Mouse (Mus musculus) gastrocnemius, postnatal 4 days (tissue): ENCODE results near the gene Ttc3. TPM values are rescaled to one million over a fixed set of nuclear protein-coding genes. Genes with fewer than 3 reads are reported as not detected.
"Not testable (repeated sequence)": the region's sequence is repeated elsewhere in the genome, so short reads cannot be mapped to it uniquely, and the experiment has no call there.

Source experiments
- DNase-seq, 2 experiments: peaks; one replicate each; pipeline ENCODE4 v3.0.0; 2021 to 2022; ENCODE audit warnings: low spot score in 2 of 2, mixed read lengths in 2 of 2
- total RNA-seq, 2 experiments: library from RNA; stranded (reverse); gene quantifications; 2 replicates each; pipeline ENCODE4 v1.2.3; 2021

The Ttc3 gene
- total RNA-seq, 2 experiments from 2014 or later = 219 to 226 TPM

DNA sequence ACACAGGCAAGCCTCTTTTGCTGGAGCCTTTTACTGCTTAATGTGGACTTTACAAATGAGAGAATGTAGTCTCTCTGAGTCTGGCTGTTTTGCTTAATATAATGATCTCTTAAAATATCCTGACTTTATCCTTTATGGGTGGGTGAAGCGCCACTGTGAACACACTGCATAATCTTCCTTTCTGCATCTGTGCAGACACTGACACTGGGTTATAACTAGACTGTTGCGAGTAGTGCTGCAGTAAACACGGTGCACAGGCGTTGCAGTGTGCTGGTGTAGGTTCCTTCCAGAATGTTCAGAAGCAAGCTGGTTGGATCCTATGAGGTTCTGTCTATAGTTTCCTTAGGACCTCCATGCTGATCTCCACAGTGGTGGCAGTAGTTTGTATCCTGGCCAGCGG is 118.9 kb downstream of the Ttc3 start:
- DNase-seq = no peak

DNA sequence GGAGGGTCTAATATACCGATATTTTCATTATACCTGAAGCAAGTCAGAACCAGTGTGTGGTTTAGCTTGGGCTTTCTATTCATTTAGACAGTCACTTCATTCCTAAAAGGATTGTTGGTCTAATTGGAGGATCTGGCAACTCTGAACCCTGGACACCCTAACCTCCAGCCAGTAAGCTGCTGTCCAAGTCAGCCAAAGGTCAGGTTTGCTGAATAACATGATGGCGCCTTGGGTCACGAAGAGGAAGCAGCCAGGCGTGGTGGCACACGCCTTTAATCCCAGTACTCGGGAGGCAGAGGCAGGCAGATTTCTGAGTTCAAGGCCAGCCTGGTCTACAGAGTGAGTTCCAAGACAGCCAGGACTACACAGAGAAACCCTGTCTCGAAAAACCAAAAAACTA is 126.8 kb downstream of the Ttc3 start:
- not testable (repeated sequence) for DNase-seq

DNA sequence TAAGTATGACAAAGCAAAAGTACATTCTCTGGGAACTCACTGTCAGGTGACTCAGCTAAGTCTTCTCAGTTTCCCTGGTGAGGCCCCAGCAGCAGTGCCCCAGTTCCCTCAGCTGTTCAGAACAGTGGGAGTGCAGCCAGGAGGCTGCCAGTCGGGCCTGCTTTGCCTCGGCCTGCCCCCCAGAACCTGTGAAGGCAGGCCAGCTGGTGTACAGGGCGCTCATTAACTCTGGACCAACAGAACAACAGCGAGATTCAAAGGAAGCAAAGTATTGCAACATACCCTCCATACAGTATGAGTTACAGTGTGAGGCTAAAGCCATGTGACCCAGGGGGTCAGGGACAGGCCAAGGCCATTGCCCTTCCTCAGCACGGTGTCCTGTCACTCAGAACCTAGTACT is 127.5 kb downstream of the Ttc3 start:
- DNase-seq = peak in 1 of 2 experiments; percentile 50

DNA sequence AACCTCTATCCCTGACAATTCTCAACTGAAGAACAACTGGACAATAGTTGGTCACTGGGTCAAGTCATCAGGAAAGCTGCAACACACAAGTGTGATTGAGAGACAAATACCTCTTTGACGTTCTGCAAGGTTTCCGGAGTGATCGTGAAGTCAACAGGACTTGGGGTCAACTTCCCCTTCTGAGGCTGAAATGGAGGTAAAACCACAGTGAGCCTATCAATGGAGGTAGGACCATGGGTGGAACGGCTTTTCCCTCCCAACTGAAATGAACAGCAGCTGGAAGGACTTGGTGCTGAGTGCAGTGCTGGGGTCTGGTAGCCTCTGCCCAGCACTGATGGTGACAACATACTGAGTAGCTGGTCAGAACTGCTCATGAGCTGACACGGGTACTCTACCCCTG is 133.8 kb downstream of the Ttc3 start:
- DNase-seq = no peak

DNA sequence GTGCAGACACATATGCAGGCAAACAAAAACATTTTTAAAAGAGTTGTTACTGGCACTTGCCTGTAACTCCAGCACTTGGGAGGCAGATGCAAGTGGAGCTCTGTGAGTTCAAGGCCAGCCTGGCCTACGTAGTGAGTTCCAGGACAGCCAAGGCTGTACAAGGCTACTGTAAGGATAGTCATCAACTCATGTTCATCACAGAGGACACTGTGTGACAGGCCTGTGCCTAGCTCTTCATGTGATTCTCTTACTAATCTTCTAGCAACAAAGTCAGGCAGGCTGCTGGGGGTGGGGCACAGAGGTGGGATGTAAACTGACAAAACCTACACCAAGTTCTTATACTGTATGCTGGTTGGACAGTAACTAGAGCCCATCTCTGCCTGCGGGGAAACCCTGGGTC is 136.7 kb downstream of the Ttc3 start:
- no peak for DNase-seq

DNA sequence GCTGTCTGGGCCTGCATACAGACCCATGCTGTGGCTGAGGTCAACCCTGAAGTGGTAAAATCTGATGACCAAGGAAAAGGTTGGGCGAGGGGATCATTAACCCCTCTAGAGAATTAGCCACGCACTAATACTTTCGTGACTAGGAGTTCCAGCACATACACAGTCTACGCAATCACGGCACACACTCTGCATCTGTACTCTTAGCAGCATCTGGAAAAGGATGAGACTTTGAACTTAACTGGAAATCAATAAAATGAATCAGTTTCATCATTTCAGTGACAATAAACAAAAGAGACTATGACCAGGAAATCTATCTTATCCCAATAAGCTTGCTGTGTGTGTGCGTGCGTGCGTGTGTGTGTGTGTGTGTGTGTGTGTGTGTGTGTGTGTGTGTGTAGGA is 138.4 kb downstream of the Ttc3 start:
- no peak for DNase-seq

DNA sequence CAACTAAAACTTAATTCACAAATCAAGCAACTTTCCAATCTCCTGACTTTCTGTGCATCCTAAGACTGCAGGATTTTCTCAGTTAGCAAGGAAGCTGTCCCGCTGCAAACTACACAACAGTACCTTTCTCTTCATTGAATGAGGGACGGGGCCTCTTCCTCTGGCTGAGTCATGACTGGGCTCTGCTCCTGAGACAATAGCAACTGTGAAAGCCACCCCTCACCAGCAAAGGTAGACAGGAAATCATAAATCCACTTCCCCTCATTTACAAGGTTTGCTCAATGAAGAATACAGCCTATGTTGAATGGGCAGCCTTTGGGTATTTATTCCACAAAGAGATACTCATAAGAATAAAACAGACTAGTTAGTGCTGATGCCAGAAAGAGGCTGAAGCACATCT is 139.6 kb downstream of the Ttc3 start:
- DNase-seq = no peak

DNA sequence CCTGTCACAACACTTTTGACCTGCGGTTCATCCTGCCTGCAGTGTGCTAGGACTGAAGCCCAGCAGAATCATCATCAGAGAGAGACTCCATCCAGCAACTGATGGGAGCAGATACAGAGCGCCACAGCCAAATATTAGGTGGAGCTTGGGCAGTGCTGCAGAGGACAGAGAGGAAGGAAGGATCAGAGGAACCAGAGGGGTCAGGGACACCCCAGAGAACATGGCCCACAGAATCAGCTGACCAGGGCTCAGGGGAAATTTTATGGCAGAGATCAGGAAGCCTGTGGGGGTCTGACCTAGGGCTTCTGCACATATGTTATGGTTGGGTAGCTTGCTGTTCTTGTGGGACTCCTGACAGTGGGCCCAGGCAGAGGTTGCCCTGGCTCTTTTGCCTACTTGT is 147.2 kb downstream of the Ttc3 start:
- DNase-seq = no peak

Other genes starting within 250 kb of the Ttc3 start
- gene Hlcs, start 57.0 kb upstream of the Ttc3 start, total RNA-seq = 10 to 100 TPM; 10.4 to 12.0 TPM
- gene Ripply3, start 42.2 kb upstream of the Ttc3 start, total RNA-seq = 1 to 10 TPM; 4.7 to 6.6 TPM
- gene Pigp, start 1.2 kb downstream of the Ttc3 start, total RNA-seq = 100 to 1,000 TPM; 155 to 166 TPM
- 10 to 100 TPM; 36.0 TPM for gene Vps26c, start 156.2 kb downstream of the Ttc3 start, total RNA-seq
- 100 to 1,000 TPM; 114 to 123 TPM for gene Dyrk1a, start 199.4 kb downstream of the Ttc3 start, total RNA-seq